Mouse (Mus musculus) liver, embryonic 14.5 days (tissue): ENCODE data around the gene Ngef.

ENCODE experiments used
- CTCF ChIP-seq: IDR thresholded peaks from 2 replicates; pipeline ENCODE4 v1.5.1; 2016; ENCODE audit warnings: antibody characterized with exemption, low read depth, control low read depth
- EP300 ChIP-seq: IDR thresholded peaks from 2 replicates; pipeline ENCODE4 v1.6.1; 2016; ENCODE audit warnings: antibody characterized with exemption, low read depth

DNA sequence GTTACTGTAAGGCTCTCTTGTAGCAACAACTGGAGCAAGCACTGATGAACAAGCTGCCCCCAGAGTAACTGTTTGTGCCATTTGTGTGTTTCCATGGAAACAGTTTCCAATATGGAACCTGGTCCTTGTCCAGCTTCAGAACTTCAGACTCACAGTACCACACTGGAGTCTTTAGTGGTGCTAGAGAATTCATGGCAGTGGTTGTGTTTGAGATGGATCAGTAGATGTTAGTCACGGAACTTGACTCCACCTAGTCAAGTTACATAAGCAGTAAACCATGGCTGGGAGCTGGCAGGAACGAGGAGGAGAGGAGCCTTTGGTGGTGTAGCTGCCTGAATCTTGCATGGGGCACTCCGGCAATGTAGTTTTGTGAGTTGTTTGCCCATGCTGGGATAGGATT lies 39.6 kb downstream of the Ngef start:
- TF ChIP-seq CTCF (no peak), EP300 (no peak)
